Mouse (Mus musculus) ovary, adult 18-20 months (tissue): ENCODE results near the gene Kdm3a.

Experiments used
- DNase-seq: peaks from one replicate; pipeline ENCODE4 v3.0.0; 2022; ENCODE audit warnings: low spot score, mixed read lengths

The Kdm3a gene

GRCm38 (mm10) chr6:71632829-71633662 lies at the start of gene Kdm3a:
Kdm3a (minus strand) TSS chr6:71632990.
- DNase-seq, result peak; percentile 97

GRCm38 (mm10) chr6:71678891-71679290 lies 46.1 kb upstream of the Kdm3a start:
- DNase-seq, result no peak

GRCm38 (mm10) chr6:71673166-71673565 lies 40.4 kb upstream of the Kdm3a start:
- DNase-seq, result no peak

GRCm38 (mm10) chr6:71664511-71664910 lies 31.7 kb upstream of the Kdm3a start:
- no peak for DNase-seq

- peak; percentile 13 for DNase-seq
Measured at GRCm38 (mm10) chr6:71658290-71658689, 25.5 kb upstream of the Kdm3a start.

- DNase-seq, result no peak
Measured at GRCm38 (mm10) chr6:71655835-71656234, 23.0 kb upstream of the Kdm3a start.

GRCm38 (mm10) chr6:71651868-71652267 lies 19.1 kb upstream of the Kdm3a start:
- DNase-seq, result no peak

- DNase-seq, result no peak
Measured at GRCm38 (mm10) chr6:71632486-71632828, 333 bp downstream of the Kdm3a start.

GRCm38 (mm10) chr6:71631706-71632461 lies 906 bp downstream of the Kdm3a start:
- peak; percentile 44 for DNase-seq

- no peak for DNase-seq
Measured at GRCm38 (mm10) chr6:71631196-71631595, 1.6 kb downstream of the Kdm3a start.

- DNase-seq, result no peak
Measured at GRCm38 (mm10) chr6:71627325-71627724, 5.5 kb downstream of the Kdm3a start.

- no peak for DNase-seq
Measured at GRCm38 (mm10) chr6:71625984-71626383, 6.8 kb downstream of the Kdm3a start.

GRCm38 (mm10) chr6:71624723-71625122 lies 8.1 kb downstream of the Kdm3a start:
- DNase-seq, result no peak

- DNase-seq, result no peak
Measured at GRCm38 (mm10) chr6:71621981-71622380, 10.8 kb downstream of the Kdm3a start.

GRCm38 (mm10) chr6:71621551-71621950 lies 11.2 kb downstream of the Kdm3a start:
- DNase-seq, result no peak

GRCm38 (mm10) chr6:71616959-71617358 lies 15.8 kb downstream of the Kdm3a start:
- DNase-seq, result no peak

- DNase-seq, result no peak
Measured at GRCm38 (mm10) chr6:71613225-71613624, 19.6 kb downstream of the Kdm3a start.

GRCm38 (mm10) chr6:71609968-71610367 lies 22.8 kb downstream of the Kdm3a start:
- no peak for DNase-seq

GRCm38 (mm10) chr6:71608994-71609393 lies 23.8 kb downstream of the Kdm3a start:
- no peak for DNase-seq

- DNase-seq, result no peak
Measured at GRCm38 (mm10) chr6:71607756-71608155, 25.0 kb downstream of the Kdm3a start.

GRCm38 (mm10) chr6:71590154-71590553 lies 42.6 kb downstream of the Kdm3a start:
- DNase-seq, result no peak

GRCm38 (mm10) chr6:71589401-71589800 lies 43.4 kb downstream of the Kdm3a start:
- no peak for DNase-seq

- no peak for DNase-seq
Measured at GRCm38 (mm10) chr6:71583198-71583597, 49.6 kb downstream of the Kdm3a start.
